Mouse (Mus musculus): ENCODE data around the gene Rhob. TPM values are rescaled to one million over a fixed set of nuclear protein-coding genes. Genes with fewer than 3 reads are reported as not detected.

Gene Rhob
- polyA plus RNA-seq, 1 experiment from 2014 or later: 32.9 TPM

DNA sequence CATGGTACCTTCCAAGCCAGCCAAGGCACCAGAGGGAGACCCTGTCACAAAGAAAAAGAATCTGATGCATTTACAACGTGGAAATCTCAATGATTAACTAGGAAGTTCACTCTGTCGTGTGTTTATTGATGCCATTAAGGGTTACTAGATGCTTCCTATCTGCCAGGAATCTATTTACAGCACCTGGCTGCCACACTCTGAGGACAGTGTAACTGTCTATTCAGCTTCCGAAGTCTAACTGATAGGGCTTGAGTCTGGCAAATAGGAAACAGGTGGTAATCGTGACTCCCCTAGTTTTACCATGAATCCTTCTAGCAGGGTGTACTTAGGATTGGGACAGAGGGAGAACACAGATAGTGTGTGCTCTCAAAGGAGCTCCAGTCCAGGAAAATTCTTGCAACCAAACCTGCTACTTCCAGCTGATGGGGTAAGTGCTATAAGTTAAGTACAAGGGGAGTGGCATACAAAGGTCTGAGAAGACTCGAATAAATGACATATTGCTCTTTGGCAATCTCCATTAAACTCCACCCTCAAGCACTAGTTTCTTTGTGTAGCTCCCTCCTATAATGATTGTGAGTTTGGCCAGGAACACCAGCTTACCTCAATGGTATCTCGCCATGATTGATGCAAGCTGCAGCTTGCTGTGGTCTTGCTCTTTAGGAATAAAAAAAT lies 10.6 kb upstream of the Rhob start:
- TF ChIP-seq EP300 (optimal IDR thresholded peaks at IDR 0.05) (no peak), CTCF (IDR thresholded peaks at IDR 0.05; ENCODE audit: low read depth) (no peak)
- peak; percentile 16; the same call in 1 of the 2 replicates for ATAC-seq (ENCODE audit: low FRiP score, low TSS enrichment)
- no peaks in the 10 kb centered on the region for H3K9me3 ChIP-seq (ENCODE audit: control insufficient read depth, low read length)
- H3K36me3 ChIP-seq (ENCODE audit: control insufficient read depth, insufficient read depth, low read length): no peaks in the 10 kb centered on the region
- H3K27ac ChIP-seq (replicated peaks): peak overlapping the region; percentile 30
- H3K4me3 ChIP-seq (ENCODE audit: low read depth, low read length): no peak overlapping the region
- no peaks in the 10 kb centered on the region for H3K27me3 ChIP-seq (ENCODE audit: control insufficient read depth, insufficient read depth, low read length)
- H3K4me1 ChIP-seq (replicated peaks; ENCODE audit: control insufficient read depth, insufficient read depth): no peaks in the 10 kb centered on the region
- no peak for DNase-seq (ENCODE audit: low spot score)
- WGBS: 42% methylated on average over 6 of the region's 6 CpGs
- H3K4me2 ChIP-seq (replicated peaks; ENCODE audit: low read depth): no peak overlapping the region
- no peak overlapping the region for H3K9ac ChIP-seq (ENCODE audit: low read length)

DNA sequence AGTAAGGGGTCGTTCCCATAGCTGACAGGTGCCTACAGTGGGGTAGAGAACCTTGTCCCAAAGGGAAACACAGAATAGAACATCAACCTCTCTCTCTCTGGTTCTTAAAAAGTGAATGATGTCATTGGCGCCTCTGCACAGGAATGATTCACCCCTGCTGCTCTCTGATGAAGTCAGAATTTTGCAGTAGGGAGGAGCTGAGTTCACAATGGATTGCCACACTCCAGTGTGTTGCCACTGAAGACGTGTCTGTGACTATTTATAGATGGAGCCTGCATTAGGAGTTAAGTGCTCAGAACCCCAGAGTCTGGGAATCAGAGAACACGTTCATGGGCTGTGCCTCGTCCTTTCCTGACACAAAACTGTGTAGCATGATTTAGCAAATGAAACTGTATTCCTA lies 9.9 kb upstream of the Rhob start:
- Histone ChIP-seq H3K4me3 (ENCODE audit: low read depth, low read length) (no peak overlapping the region), H3K9me3 (ENCODE audit: control insufficient read depth, low read length) (no peaks in the 10 kb centered on the region), H3K36me3 (ENCODE audit: control insufficient read depth, insufficient read depth, low read length) (no peaks in the 10 kb centered on the region), H3K27me3 (ENCODE audit: control insufficient read depth, insufficient read depth, low read length) (no peaks in the 10 kb centered on the region), H3K27ac (replicated peaks) (no peak overlapping the region), H3K4me2 (replicated peaks; ENCODE audit: low read depth) (no peak overlapping the region), H3K9ac (ENCODE audit: low read length) (no peak overlapping the region), H3K4me1 (replicated peaks; ENCODE audit: control insufficient read depth, insufficient read depth) (no peaks in the 10 kb centered on the region)
- TF ChIP-seq CTCF (IDR thresholded peaks at IDR 0.05; ENCODE audit: low read depth): no peak
- no peak for TF ChIP-seq EP300 (optimal IDR thresholded peaks at IDR 0.05)
- ATAC-seq (ENCODE audit: low FRiP score, low TSS enrichment): peak; percentile 58; the same call in 1 of the 2 replicates
- DNase-seq (ENCODE audit: low spot score): no peak
- WGBS: 51% methylated on average over 5 of the region's 5 CpGs

DNA sequence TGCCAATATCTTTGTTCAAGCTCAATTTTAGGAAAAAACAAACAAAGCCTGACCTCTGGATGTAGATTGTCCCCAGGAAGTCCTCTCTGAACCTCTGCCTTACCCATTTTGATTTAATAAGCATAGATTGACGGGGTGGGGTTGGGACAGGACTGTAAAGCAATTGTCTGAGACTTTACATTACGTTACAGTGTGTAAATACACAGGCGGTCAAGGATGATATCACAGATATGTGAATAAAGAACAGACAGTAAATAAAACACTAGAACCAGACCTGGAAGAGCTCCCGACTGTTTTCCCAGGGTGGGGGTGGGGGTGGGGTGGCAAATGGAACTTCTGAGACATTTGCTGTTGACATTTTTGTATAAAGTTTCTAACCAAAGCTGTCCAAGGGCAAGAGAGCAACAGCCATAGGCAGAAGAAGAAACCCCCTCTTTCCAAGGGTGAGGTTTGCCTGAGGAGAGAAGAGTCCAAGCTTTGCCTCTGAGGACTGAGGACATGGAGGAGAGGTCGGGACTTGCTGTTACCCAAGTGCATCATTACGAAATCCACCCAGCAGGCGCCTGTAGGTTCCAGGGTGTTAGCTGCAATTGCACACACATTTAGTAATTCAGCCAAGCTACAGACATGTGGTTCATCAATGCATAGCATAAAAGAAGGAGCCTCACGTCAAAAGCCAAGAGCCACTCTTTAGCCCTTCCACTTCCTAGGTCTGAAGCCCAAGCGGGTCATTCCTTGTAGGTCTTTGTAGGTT lies 7.3 kb upstream of the Rhob start:
- DNase-seq (ENCODE audit: low spot score): no peak
- 42% methylated on average over 9 of the region's 9 CpGs for WGBS

DNA sequence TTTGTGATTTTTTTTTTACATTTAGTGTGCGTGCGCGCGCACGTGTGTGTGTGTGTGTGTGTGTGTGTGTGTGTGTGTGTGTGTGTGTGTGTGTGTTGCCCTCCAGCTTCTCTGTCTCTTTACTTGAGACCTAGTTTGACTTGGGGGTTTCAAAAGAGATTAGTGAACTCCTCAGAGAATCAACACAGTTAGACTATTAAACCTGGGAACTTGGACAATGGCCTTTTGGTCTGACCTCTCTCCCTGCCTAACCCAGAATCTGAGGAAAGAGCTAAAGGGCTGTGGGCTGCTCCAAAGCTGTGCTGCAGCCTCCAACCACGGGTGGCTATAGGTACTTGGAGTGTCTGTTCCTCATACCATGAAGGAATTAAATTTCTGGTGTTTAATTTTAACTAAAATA lies 4.3 kb upstream of the Rhob start:
- 84% methylated on average over 6 of the region's 6 CpGs for WGBS
- no peak for ATAC-seq (ENCODE audit: low FRiP score, low TSS enrichment)
- H3K4me2 ChIP-seq (replicated peaks; ENCODE audit: low read depth): no peak overlapping the region
- H3K9me3 ChIP-seq (ENCODE audit: control insufficient read depth, low read length): no peaks in the 10 kb centered on the region
- no peaks in the 10 kb centered on the region for H3K36me3 ChIP-seq (ENCODE audit: control insufficient read depth, insufficient read depth, low read length)
- no peak overlapping the region for H3K9ac ChIP-seq (ENCODE audit: low read length)
- H3K27ac ChIP-seq (replicated peaks): no peak overlapping the region
- no peak for DNase-seq (ENCODE audit: low spot score)
- H3K27me3 ChIP-seq (ENCODE audit: control insufficient read depth, insufficient read depth, low read length): no peaks in the 10 kb centered on the region
- no peaks in the 10 kb centered on the region; the same call in 1 of the 2 replicates for H3K4me1 ChIP-seq (replicated peaks; ENCODE audit: control insufficient read depth, insufficient read depth)
- no peak overlapping the region for H3K4me3 ChIP-seq (ENCODE audit: low read depth, low read length)
- no peak for TF ChIP-seq EP300 (optimal IDR thresholded peaks at IDR 0.05)
- TF ChIP-seq CTCF (IDR thresholded peaks at IDR 0.05; ENCODE audit: low read depth): no peak

More for the DNA sequence above, 7.3 kb upstream of the Rhob start:
- Histone ChIP-seq H3K4me2 (replicated peaks; ENCODE audit: low read depth) (no peak overlapping the region), H3K36me3 (ENCODE audit: control insufficient read depth, insufficient read depth, low read length) (no peaks in the 10 kb centered on the region), H3K27ac (replicated peaks) (no peak overlapping the region), H3K9me3 (ENCODE audit: control insufficient read depth, low read length) (no peaks in the 10 kb centered on the region), H3K4me1 (replicated peaks; ENCODE audit: control insufficient read depth, insufficient read depth) (no peaks in the 10 kb centered on the region), H3K9ac (ENCODE audit: low read length) (no peak overlapping the region), H3K27me3 (ENCODE audit: control insufficient read depth, insufficient read depth, low read length) (no peaks in the 10 kb centered on the region), H3K4me3 (ENCODE audit: low read depth, low read length) (no peak overlapping the region)
- ATAC-seq (ENCODE audit: low FRiP score, low TSS enrichment): no peak
- TF ChIP-seq CTCF (IDR thresholded peaks at IDR 0.05; ENCODE audit: low read depth) (no peak), EP300 (optimal IDR thresholded peaks at IDR 0.05) (no peak)

DNA sequence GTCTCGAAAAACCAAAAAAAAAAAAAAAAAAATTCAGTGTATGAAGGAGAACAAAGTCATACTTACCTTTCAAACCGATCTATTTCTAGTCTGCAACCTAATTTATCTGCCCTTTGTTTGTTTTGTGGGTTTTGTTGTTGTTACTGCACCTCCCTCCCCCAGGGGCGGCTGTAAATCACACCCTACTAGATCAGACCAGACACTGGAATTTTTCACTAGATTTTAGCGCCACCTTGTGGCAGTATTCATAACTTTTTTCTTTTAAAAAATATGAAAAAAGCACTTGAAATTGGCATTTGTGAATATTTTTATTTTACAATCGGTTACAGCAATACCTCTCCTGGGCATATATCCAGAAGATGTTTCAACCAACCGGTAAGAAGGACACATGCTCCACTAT lies 2.7 kb upstream of the Rhob start:
- 6% methylated on average over 6 of the region's 6 CpGs for WGBS
- no peak overlapping the region for H3K27ac ChIP-seq (replicated peaks)
- no peaks in the 10 kb centered on the region for H3K36me3 ChIP-seq (ENCODE audit: control insufficient read depth, insufficient read depth, low read length)
- H3K4me2 ChIP-seq (replicated peaks; ENCODE audit: low read depth): no peak overlapping the region
- ATAC-seq (ENCODE audit: low FRiP score, low TSS enrichment) (no peak), DNase-seq (ENCODE audit: low spot score) (no peak)
- no peak overlapping the region for H3K4me3 ChIP-seq (ENCODE audit: low read depth, low read length)
- TF ChIP-seq CTCF (IDR thresholded peaks at IDR 0.05; ENCODE audit: low read depth) (peak; percentile 72), EP300 (optimal IDR thresholded peaks at IDR 0.05) (no peak)
- no peaks in the 10 kb centered on the region for H3K27me3 ChIP-seq (ENCODE audit: control insufficient read depth, insufficient read depth, low read length)
- H3K9me3 ChIP-seq (ENCODE audit: control insufficient read depth, low read length): no peaks in the 10 kb centered on the region
- H3K4me1 ChIP-seq (replicated peaks; ENCODE audit: control insufficient read depth, insufficient read depth): no peaks in the 10 kb centered on the region; the same call in 1 of the 2 replicates
- H3K9ac ChIP-seq (ENCODE audit: low read length): no peak overlapping the region
